Mouse (Mus musculus) thymus, adult 2 months (tissue): ENCODE results near the gene Tacc2.

Experiments used
- CTCF ChIP-seq: fragments of 200-500 bp; IDR thresholded peaks from 2 replicates; pipeline ENCODE4 v1.5.1; 2012; ENCODE audit warnings: mild to moderate bottlenecking, control low read depth, low read length, moderate library complexity, borderline replicate concordance; ENCODE audit not compliant: control insufficient read depth, poor library complexity, insufficient read depth; ENCODE audit errors: extremely low read depth
- POLR2A ChIP-seq: fragments of 200-500 bp; IDR thresholded peaks from 2 replicates; pipeline ENCODE4 v1.6.1; 2012; ENCODE audit warnings: mild to moderate bottlenecking, low read length, control low read depth, moderate library complexity; ENCODE audit not compliant: control insufficient read depth, poor library complexity, insufficient read depth; ENCODE audit errors: extremely low read depth

GRCm38 (mm10) chr7:130662250-130662649 lies 85.0 kb downstream of the Tacc2 start:
- TF ChIP-seq CTCF (no peak), POLR2A (no peak)
